Mouse (Mus musculus) limb, embryonic 15.5 days (tissue): ENCODE results near the gene Cbarp. TPM values are rescaled to one million over a fixed set of nuclear protein-coding genes. Genes with fewer than 3 reads are reported as not detected.

ENCODE experiments used
- ATAC-seq: fragments of 200-750 bp; cut with Nextera tagmentation; 2 replicates; pipeline ENCODE4 v1.8.0; 2017; ENCODE audit warnings: low read depth, moderate TSS enrichment; ENCODE audit not compliant: insufficient number of reproducible peaks, low FRiP score, low TSS enrichment
- H3K27ac ChIP-seq: fragments of 300-500 bp; sonication (generic); 2 replicates; pipeline ENCODE4 v1.5.1; 2015; ENCODE audit warnings: moderate library complexity, mild to moderate bottlenecking, inconsistent platforms
- H3K27me3 ChIP-seq: fragments of 300-500 bp; sonication (generic); 2 replicates; pipeline ENCODE4 v1.6.1; 2015; ENCODE audit warnings: inconsistent platforms
- H3K36me3 ChIP-seq: fragments of 300-500 bp; sonication (generic); 2 replicates; pipeline ENCODE4 v1.6.1; 2015; ENCODE audit warnings: inconsistent platforms
- H3K4me1 ChIP-seq: fragments of 300-500 bp; sonication (generic); 2 replicates; pipeline ENCODE4 v1.6.1; 2015; ENCODE audit warnings: inconsistent platforms
- H3K4me2 ChIP-seq: fragments of 300-500 bp; sonication (generic); 2 replicates; pipeline ENCODE4 v1.6.1; 2015; ENCODE audit warnings: mild to moderate bottlenecking, inconsistent platforms
- H3K4me3 ChIP-seq: fragments of 300-500 bp; sonication (generic); 2 replicates; pipeline ENCODE4 v1.5.1; 2015; ENCODE audit warnings: mild to moderate bottlenecking, inconsistent platforms
- H3K9ac ChIP-seq: fragments of 300-500 bp; sonication (generic); 2 replicates; pipeline ENCODE4 v1.6.1; 2015; ENCODE audit warnings: inconsistent platforms
- H3K9me3 ChIP-seq: fragments of 300-500 bp; sonication (generic); 2 replicates; pipeline ENCODE4 v1.6.1; 2016; ENCODE audit warnings: inconsistent platforms
- WGBS: fragments of 180-500 bp; shearing (Covaris S2); methylation state at CpG from one replicate; pipeline ENCODE4 v1.1.7; 2015; 5-methylcytosine and 5-hydroxymethylcytosine counted together
- polyA plus RNA-seq: library from polyadenylated mRNA; unstranded; fragments of >200 nt; fragmentation: Nextera tagmentation; extraction: Ambion mirVana; gene quantifications from 2 replicates; pipeline ENCODE4 v1.2.1, GENCODE M21; 2015

Gene Cbarp
- polyA plus RNA-seq, 1 experiment from 2014 or later: 6.8 TPM

- 0 out of 2 replicates have a peak, but pooled peaks cover 8% of the 10 kb centered on the region for H3K36me3 ChIP-seq
- no peak overlapping the region for H3K27ac ChIP-seq
- no peak overlapping the region for H3K4me2 ChIP-seq
- WGBS: 75% methylated on average over 3 of the region's 3 CpGs
- no peaks in the 10 kb centered on the region for H3K9me3 ChIP-seq
- H3K4me1 ChIP-seq: peaks cover 30% of the 10 kb centered on the region
- H3K9ac ChIP-seq: no peak overlapping the region
- no peak overlapping the region for H3K4me3 ChIP-seq
- H3K27me3 ChIP-seq: no peaks in the 10 kb centered on the region
- no peak for ATAC-seq
Observed at GRCm38 (mm10) chr10:80094684-80095083, 46.0 kb downstream of the Cbarp start.

- no peak for ATAC-seq
- Histone ChIP-seq H3K4me2 (no peak overlapping the region), H3K4me1 (peaks cover 29% of the 10 kb centered on the region), H3K27me3 (no peaks in the 10 kb centered on the region), H3K9me3 (no peaks in the 10 kb centered on the region), H3K36me3 (0 out of 2 replicates have a peak, but pooled peaks cover 8% of the 10 kb centered on the region), H3K9ac (no peak overlapping the region), H3K27ac (no peak overlapping the region), H3K4me3 (no peak overlapping the region)
- 94% methylated on average over 6 of the region's 6 CpGs for WGBS
Observed at GRCm38 (mm10) chr10:80094085-80094484, 46.5 kb downstream of the Cbarp start.

GRCm38 (mm10) chr10:80092690-80093089, 47.9 kb downstream of the Cbarp start:
- no peak overlapping the region for H3K4me3 ChIP-seq
- H3K27ac ChIP-seq: no peak overlapping the region
- no peak overlapping the region for H3K9ac ChIP-seq
- H3K36me3 ChIP-seq: 0 out of 2 replicates have a peak, but pooled peaks cover 8% of the 10 kb centered on the region
- no peaks in the 10 kb centered on the region for H3K27me3 ChIP-seq
- 72% methylated on average over 5 of the region's 5 CpGs for WGBS
- ATAC-seq: no peak
- H3K9me3 ChIP-seq: no peaks in the 10 kb centered on the region
- H3K4me2 ChIP-seq: no peak overlapping the region
- peaks cover 24% of the 10 kb centered on the region for H3K4me1 ChIP-seq

GRCm38 (mm10) chr10:80091527-80091926, 49.1 kb downstream of the Cbarp start:
- ATAC-seq: 0 out of 2 replicates have a peak, but pooled peaks have one; percentile 6
- Histone ChIP-seq H3K4me1 (peaks cover 12% of the 10 kb centered on the region), H3K4me3 (no peak overlapping the region), H3K9me3 (no peaks in the 10 kb centered on the region), H3K27ac (no peak overlapping the region), H3K4me2 (no peak overlapping the region), H3K9ac (no peak overlapping the region), H3K36me3 (0 out of 2 replicates have a peak, but pooled peaks cover 8% of the 10 kb centered on the region), H3K27me3 (no peaks in the 10 kb centered on the region)
- WGBS: 82% methylated on average over 6 of the region's 6 CpGs

GRCm38 (mm10) chr10:80089146-80089545, 51.5 kb downstream of the Cbarp start:
- Histone ChIP-seq H3K4me3 (no peak overlapping the region), H3K4me1 (0 out of 2 replicates have a peak, but pooled peaks cover 3% of the 10 kb centered on the region), H3K27me3 (no peaks in the 10 kb centered on the region), H3K27ac (no peak overlapping the region), H3K36me3 (peaks cover 23% of the 10 kb centered on the region), H3K4me2 (no peak overlapping the region), H3K9me3 (no peaks in the 10 kb centered on the region), H3K9ac (no peak overlapping the region)
- 40% methylated on average over 4 of the region's 4 CpGs for WGBS
- no peak for ATAC-seq

GRCm38 (mm10) chr10:80087483-80087882, 53.2 kb downstream of the Cbarp start:
- 88% methylated on average over 8 of the region's 8 CpGs for WGBS
- no peak for ATAC-seq
- Histone ChIP-seq H3K27ac (no peak overlapping the region), H3K36me3 (peaks cover 36% of the 10 kb centered on the region), H3K9ac (no peak overlapping the region), H3K4me3 (no peak overlapping the region), H3K27me3 (no peaks in the 10 kb centered on the region), H3K4me1 (0 out of 2 replicates have a peak, but pooled peaks cover 3% of the 10 kb centered on the region), H3K9me3 (no peaks in the 10 kb centered on the region), H3K4me2 (no peak overlapping the region)

GRCm38 (mm10) chr10:80086847-80087246, 53.8 kb downstream of the Cbarp start:
- Histone ChIP-seq H3K27me3 (no peaks in the 10 kb centered on the region), H3K9ac (no peak overlapping the region)

GRCm38 (mm10) chr10:80084817-80085487, 55.7 kb downstream of the Cbarp start:
- Histone ChIP-seq H3K4me1 (peaks cover 3% of the 10 kb centered on the region; the same call in 1 of the 2 replicates), H3K9ac (no peak overlapping the region), H3K4me2 (no peak overlapping the region), H3K27ac (no peak overlapping the region), H3K36me3 (peaks cover 56% of the 10 kb centered on the region), H3K9me3 (no peaks in the 10 kb centered on the region), H3K27me3 (no peaks in the 10 kb centered on the region), H3K4me3 (no peak overlapping the region)
- no peak for ATAC-seq
- 64% methylated on average over 9 of the region's 9 CpGs for WGBS

More at GRCm38 (mm10) chr10:80086847-80087246, 53.8 kb downstream of the Cbarp start:
- Histone ChIP-seq H3K36me3 (peaks cover 42% of the 10 kb centered on the region), H3K4me3 (no peak overlapping the region), H3K27ac (no peak overlapping the region), H3K4me2 (no peak overlapping the region), H3K4me1 (0 out of 2 replicates have a peak, but pooled peaks cover 3% of the 10 kb centered on the region), H3K9me3 (no peaks in the 10 kb centered on the region)
- WGBS: 74% methylated on average over 3 of the region's 3 CpGs
- ATAC-seq: no peak

GRCm38 (mm10) chr10:80081075-80081474, 59.6 kb downstream of the Cbarp start:
- Histone ChIP-seq H3K4me1 (peaks cover 3% of the 10 kb centered on the region; the same call in 1 of the 2 replicates), H3K9ac (no peak overlapping the region), H3K36me3 (peaks cover 78% of the 10 kb centered on the region), H3K4me2 (no peak overlapping the region), H3K27ac (no peak overlapping the region), H3K27me3 (no peaks in the 10 kb centered on the region), H3K4me3 (no peak overlapping the region), H3K9me3 (no peaks in the 10 kb centered on the region)
- no peak for ATAC-seq
- WGBS: 78% methylated on average over 3 of the region's 3 CpGs

Other genes with a start within 250 kb of the Cbarp start
- gene Cfd, start 250.0 kb downstream of the Cbarp start, polyA plus RNA-seq: 0.27 TPM in 1 of 2 replicates, not detected in the other
- 35.4 and 37.7 TPM in 2 replicates for gene Med16, start 231.9 kb downstream of the Cbarp start, polyA plus RNA-seq
- gene Gm26602, start 230.0 kb downstream of the Cbarp start, polyA plus RNA-seq: not detected in 2 replicates
- 1.0 and 1.2 TPM in 2 replicates for gene Kiss1r, start 223.9 kb downstream of the Cbarp start, polyA plus RNA-seq
- gene R3hdm4, start 219.6 kb downstream of the Cbarp start, polyA plus RNA-seq: 159 and 161 TPM in 2 replicates
- gene Arid3a, start 213.8 kb downstream of the Cbarp start, polyA plus RNA-seq: 5.7 and 7.4 TPM in 2 replicates
- gene Wdr18, start 180.7 kb downstream of the Cbarp start, polyA plus RNA-seq: 81.7 and 83.6 TPM in 2 replicates
- gene Grin3b, start 170.1 kb downstream of the Cbarp start, polyA plus RNA-seq: 0.40 and 0.64 TPM in 2 replicates
- 19.3 and 20.1 TPM in 2 replicates for gene Tmem259, start 156.5 kb downstream of the Cbarp start, polyA plus RNA-seq
- gene Cnn2, start 152.3 kb downstream of the Cbarp start, polyA plus RNA-seq: 264 and 270 TPM in 2 replicates
- 3.3 and 3.4 TPM in 2 replicates for gene Abca7, start 144.3 kb downstream of the Cbarp start, polyA plus RNA-seq
- 5.3 and 6.4 TPM in 2 replicates for gene Arhgap45, start 124.2 kb downstream of the Cbarp start, polyA plus RNA-seq
- gene Polr2e, start 101.0 kb downstream of the Cbarp start, polyA plus RNA-seq: 213 and 217 TPM in 2 replicates
- gene Gpx4, start 93.7 kb downstream of the Cbarp start, polyA plus RNA-seq: 432 and 471 TPM in 2 replicates
- gene Sbno2, start 35.3 kb downstream of the Cbarp start, polyA plus RNA-seq: 19.7 and 19.8 TPM in 2 replicates
- gene Stk11, start 25.0 kb downstream of the Cbarp start, polyA plus RNA-seq: 15.2 and 16.6 TPM in 2 replicates
- gene Atp5d, start 2.2 kb downstream of the Cbarp start, polyA plus RNA-seq: 494 and 537 TPM in 2 replicates
- 13.4 and 14.0 TPM in 2 replicates for gene Midn, start 7.4 kb upstream of the Cbarp start, polyA plus RNA-seq
- gene Cirbp, start 25.1 kb upstream of the Cbarp start, polyA plus RNA-seq: 102 and 103 TPM in 2 replicates
- 12.8 and 13.3 TPM in 2 replicates for gene 1600002K03Rik, start 32.1 kb upstream of the Cbarp start, polyA plus RNA-seq
- 27.0 and 29.3 TPM in 2 replicates for gene Efna2, start 38.6 kb upstream of the Cbarp start, polyA plus RNA-seq
- 66.1 and 67.6 TPM in 2 replicates for gene Mum1, start 85.6 kb upstream of the Cbarp start, polyA plus RNA-seq
- 301 and 304 TPM in 2 replicates for gene Ndufs7, start 108.3 kb upstream of the Cbarp start, polyA plus RNA-seq
- 64.4 and 127 TPM in 2 replicates for gene Gamt, start 120.2 kb upstream of the Cbarp start, polyA plus RNA-seq
- 56.8 and 59.7 TPM in 2 replicates for gene Dazap1, start 120.7 kb upstream of the Cbarp start, polyA plus RNA-seq
- 842 and 925 TPM in 2 replicates for gene Rps15, start 151.6 kb upstream of the Cbarp start, polyA plus RNA-seq
- gene Apc2, start 155.1 kb upstream of the Cbarp start, polyA plus RNA-seq: 1.5 TPM in 2 replicates
- 54.4 and 56.0 TPM in 2 replicates for gene 2310011J03Rik, start 179.7 kb upstream of the Cbarp start, polyA plus RNA-seq
- gene Pcsk4, start 188.7 kb upstream of the Cbarp start, polyA plus RNA-seq: 4.3 and 5.0 TPM in 2 replicates
- 13.8 and 16.1 TPM in 2 replicates for gene Reep6, start 189.1 kb upstream of the Cbarp start, polyA plus RNA-seq
- gene Adamtsl5, start 207.6 kb upstream of the Cbarp start, polyA plus RNA-seq: 11.9 and 13.8 TPM in 2 replicates
- gene Plk5, start 215.6 kb upstream of the Cbarp start, polyA plus RNA-seq: 0.91 and 0.99 TPM in 2 replicates
- 6.1 and 6.8 TPM in 2 replicates for gene Mex3d, start 246.8 kb upstream of the Cbarp start, polyA plus RNA-seq